Mouse (Mus musculus) C2C12 (cell line): ENCODE measurements around the gene Tmem119. TPM values are rescaled to one million over a fixed set of nuclear protein-coding genes. Genes with fewer than 3 reads are reported as not detected.
A peak's percentile ranks its signal among the peaks of the same experiment; 100 is the strongest.

Experiments used
- H3K27me3 ChIP-seq: one replicate; pipeline ENCODE4 v1.6.1; 2011; ENCODE audit not compliant: control insufficient read depth, insufficient read depth, insufficient read length
- H3K36me3 ChIP-seq: one replicate; pipeline ENCODE4 v1.6.1; 2011; ENCODE audit not compliant: control insufficient read depth, insufficient read depth
- H3K4me3 ChIP-seq: one replicate; pipeline ENCODE4 v1.5.1; 2011; ENCODE audit warnings: mild to moderate bottlenecking, control low read depth; ENCODE audit not compliant: poor library complexity, insufficient read depth, severe bottlenecking
- H3K79me2 ChIP-seq: one replicate; pipeline ENCODE4 v1.6.1; 2011; ENCODE audit not compliant: control insufficient read depth, insufficient read depth
- H3K79me3 ChIP-seq: one replicate; pipeline ENCODE4 v1.6.1; 2011; ENCODE audit warnings: low read depth, control low read depth
- H3ac ChIP-seq: one replicate; pipeline ENCODE3; 2011; ENCODE audit warnings: low read depth; ENCODE audit not compliant: control insufficient read depth, insufficient read length
- CEBPB ChIP-seq: IDR thresholded peaks from one replicate; pipeline ENCODE4 v1.6.1; 2011; ENCODE audit warnings: low read depth, mild to moderate bottlenecking, control low read depth, moderate library complexity
- CTCF ChIP-seq: IDR thresholded peaks from one replicate; pipeline ENCODE4 v1.5.1; 2011; ENCODE audit not compliant: control insufficient read depth, insufficient read depth, insufficient read length
- FOSL1 ChIP-seq: IDR thresholded peaks from one replicate; pipeline ENCODE4 v1.8.0; 2011; ENCODE audit warnings: mild to moderate bottlenecking, low read length; ENCODE audit not compliant: poor library complexity, insufficient read depth, severe bottlenecking
- MAX ChIP-seq: IDR thresholded peaks from one replicate; pipeline ENCODE4 v1.6.1; 2011; ENCODE audit warnings: mild to moderate bottlenecking, control low read depth
- MYOD1 ChIP-seq: IDR thresholded peaks from one replicate; pipeline ENCODE4 v1.6.1; 2011; ENCODE audit warnings: low read depth; ENCODE audit not compliant: control insufficient read depth, insufficient read length
- MYOG ChIP-seq: IDR thresholded peaks from one replicate; pipeline ENCODE4 v1.6.1; 2011; ENCODE audit not compliant: control insufficient read depth, insufficient read length; ENCODE audit errors: extremely low read depth
- USF1 ChIP-seq: IDR thresholded peaks from one replicate; pipeline ENCODE4 v1.6.1; 2011; ENCODE audit warnings: low read depth, mild to moderate bottlenecking, control low read depth, moderate library complexity
- polyA plus RNA-seq: library from polyadenylated mRNA; unstranded; fragments of >200 nt; fragmentation: generic; extraction: Trizol; gene quantifications from one replicate; pipeline ENCODE4 v1.2.1, GENCODE M21; 2012; ENCODE audit warnings: missing spikeins

Gene Tmem119
- polyA plus RNA-seq, 1 experiment: 127 TPM

DNA sequence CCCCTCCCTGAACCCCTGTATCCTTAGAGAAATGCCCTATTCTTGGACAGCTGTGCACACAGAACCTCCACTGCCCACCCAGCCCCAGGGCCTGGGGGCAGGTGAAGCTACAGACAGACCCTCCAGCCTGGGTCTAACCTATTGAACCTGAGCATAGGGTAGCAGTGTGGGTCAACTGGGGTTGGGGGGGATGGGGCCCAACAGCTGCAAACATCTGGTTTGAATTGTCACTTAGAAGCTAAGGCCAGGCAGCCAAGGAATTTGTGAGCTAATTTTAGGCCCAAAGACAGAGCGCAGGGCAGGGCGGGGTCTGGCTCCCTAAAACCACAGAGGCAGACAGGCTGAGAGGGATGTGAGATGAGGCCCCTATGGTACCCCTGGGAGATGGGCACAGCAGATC, 7.9 kb upstream of the Tmem119 start:
- Histone ChIP-seq H3K36me3 (no peaks in the 10 kb centered on the region), H3K79me3 (no peaks in the 10 kb centered on the region), H3K4me3 (no peak overlapping the region), H3K79me2 (no peaks in the 10 kb centered on the region), H3ac (no peak overlapping the region), H3K27me3 (no peaks in the 10 kb centered on the region)
- no peak for TF ChIP-seq MAX
- peak; percentile 58 for TF ChIP-seq MYOD1
- TF ChIP-seq USF1: no peak
- no peak for TF ChIP-seq CTCF

DNA sequence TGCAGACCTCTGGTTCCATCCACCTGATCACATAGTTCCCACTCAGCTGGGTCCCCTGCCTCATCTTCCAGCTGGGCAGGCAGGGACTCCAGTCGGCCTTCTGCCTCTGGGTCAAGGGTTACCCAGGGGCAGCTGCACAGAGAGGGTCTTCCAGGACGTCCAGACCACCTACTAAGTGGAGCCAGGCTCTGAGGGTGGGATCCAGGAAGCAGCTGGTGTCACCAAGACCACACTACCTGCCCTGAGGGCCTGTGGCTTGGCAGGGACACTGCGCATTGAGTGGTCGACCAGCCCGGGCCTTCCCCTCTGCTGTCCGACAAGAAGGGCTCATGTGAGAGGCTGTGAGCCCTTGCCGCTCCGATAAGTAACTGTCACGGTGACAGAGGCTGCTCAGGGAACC, 7.4 kb upstream of the Tmem119 start:
- H3K4me3 ChIP-seq: no peak overlapping the region
- H3K27me3 ChIP-seq: no peaks in the 10 kb centered on the region
- TF ChIP-seq CTCF (no peak), CEBPB (no peak), USF1 (no peak), MAX (no peak), FOSL1 (no peak), MYOD1 (no peak), MYOG (no peak)
- H3ac ChIP-seq: no peak overlapping the region
- H3K79me2 ChIP-seq: no peaks in the 10 kb centered on the region
- H3K36me3 ChIP-seq: no peaks in the 10 kb centered on the region
- no peaks in the 10 kb centered on the region for H3K79me3 ChIP-seq

DNA sequence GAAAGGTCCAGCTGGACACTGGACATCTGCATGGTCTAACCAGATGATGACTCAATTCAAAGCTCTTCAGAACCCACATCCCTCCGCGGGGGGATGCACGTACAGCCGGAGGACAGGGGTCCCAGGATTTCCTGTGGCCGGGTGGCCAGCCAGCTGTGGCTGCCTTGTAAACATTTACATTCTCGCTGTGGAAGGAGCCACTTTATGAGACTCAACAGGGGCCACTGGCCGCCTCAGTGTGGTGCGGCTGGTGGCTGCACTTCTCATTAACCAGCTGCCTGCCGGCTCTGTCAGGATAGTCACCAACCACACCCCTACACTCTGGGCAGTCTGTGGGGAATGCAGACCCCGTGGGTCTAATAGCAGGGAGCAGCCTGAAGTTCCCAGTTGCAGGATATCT, 6.1 kb upstream of the Tmem119 start:
- Histone ChIP-seq H3ac (no peak overlapping the region), H3K4me3 (no peak overlapping the region), H3K79me3 (no peaks in the 10 kb centered on the region), H3K79me2 (no peaks in the 10 kb centered on the region), H3K36me3 (no peaks in the 10 kb centered on the region), H3K27me3 (no peaks in the 10 kb centered on the region)
- TF ChIP-seq MYOG (no peak), CEBPB (no peak), MYOD1 (no peak), CTCF (no peak), MAX (no peak), FOSL1 (no peak), USF1 (no peak)

DNA sequence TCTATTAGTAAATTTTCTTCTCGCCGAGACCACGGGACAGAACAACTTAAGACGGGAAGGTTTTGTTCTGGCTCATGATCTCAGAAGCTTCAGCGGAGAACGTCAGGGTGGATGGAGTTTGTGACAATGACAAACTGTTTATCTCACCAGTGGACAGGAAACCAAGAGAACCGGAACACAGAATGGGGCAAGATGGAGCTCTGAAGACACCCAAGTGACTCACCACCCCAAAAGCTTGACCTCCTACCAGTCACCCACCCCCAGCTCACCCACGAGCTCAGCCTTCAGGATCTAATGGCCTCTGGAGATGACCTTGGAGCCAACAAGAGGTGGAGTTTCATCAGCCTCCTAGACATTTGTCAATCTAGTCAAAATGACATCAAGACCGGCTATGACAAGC, 5.0 kb upstream of the Tmem119 start:
- Histone ChIP-seq H3ac (no peak overlapping the region), H3K36me3 (no peaks in the 10 kb centered on the region), H3K79me2 (no peaks in the 10 kb centered on the region), H3K4me3 (no peak overlapping the region), H3K27me3 (no peaks in the 10 kb centered on the region), H3K79me3 (no peaks in the 10 kb centered on the region)
- TF ChIP-seq MAX (no peak), CTCF (no peak), MYOG (no peak), USF1 (no peak), FOSL1 (no peak), MYOD1 (no peak), CEBPB (no peak)

DNA sequence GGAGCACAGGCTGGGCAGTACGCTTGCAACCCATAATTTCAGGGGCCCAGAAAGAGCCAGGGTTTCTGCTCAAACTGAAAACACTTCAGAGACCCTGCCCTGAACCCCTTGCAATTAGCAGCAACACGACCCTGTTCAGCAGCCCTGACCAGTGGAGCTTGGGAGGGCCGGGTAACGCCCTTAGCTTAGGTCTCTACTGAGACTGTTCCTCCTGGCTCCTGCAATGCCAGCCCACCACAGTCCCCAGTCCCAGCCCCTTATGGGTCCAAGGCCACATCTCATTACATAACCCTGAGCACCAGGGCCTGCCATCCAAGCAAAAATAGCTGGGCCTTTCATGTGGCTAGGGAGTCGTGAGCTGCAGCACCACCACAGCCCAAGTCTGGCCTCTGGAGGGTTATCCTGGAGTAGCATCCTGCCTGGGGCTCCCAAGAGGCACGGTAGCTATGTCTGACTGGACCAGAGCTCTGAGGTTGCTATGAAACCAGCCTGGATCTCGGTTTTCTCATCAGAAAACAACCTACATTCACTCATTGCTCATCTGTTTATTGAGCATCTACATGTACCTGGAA, 4.2 kb upstream of the Tmem119 start:
- no peak overlapping the region for H3K4me3 ChIP-seq
- TF ChIP-seq CTCF (peak; percentile 22), USF1 (no peak), MAX (no peak)
- H3K79me2 ChIP-seq: peaks cover 3% of the 10 kb centered on the region
- no peaks in the 10 kb centered on the region for H3K79me3 ChIP-seq
- H3K27me3 ChIP-seq: no peaks in the 10 kb centered on the region
- H3K36me3 ChIP-seq: no peaks in the 10 kb centered on the region
- H3ac ChIP-seq: no peak overlapping the region

DNA sequence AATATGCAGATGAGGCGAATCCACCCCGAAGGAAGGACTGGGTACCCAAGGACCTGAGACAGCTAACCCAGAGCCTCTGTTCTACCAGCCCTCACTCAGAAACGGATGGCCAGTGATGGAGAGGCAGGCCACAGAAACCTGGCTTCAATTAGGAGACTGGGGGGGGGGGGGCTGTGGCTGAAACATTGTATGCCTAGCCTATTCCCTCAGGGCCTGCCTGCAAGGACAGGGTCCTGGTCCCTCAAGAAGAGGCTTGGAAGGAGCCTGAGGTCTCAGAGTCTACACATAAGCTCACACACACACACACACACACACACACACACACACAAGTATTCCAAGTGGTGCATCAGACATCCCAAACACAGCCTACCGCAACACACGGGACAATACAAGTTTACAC, 625 bp downstream of the Tmem119 start:
- Histone ChIP-seq H3K4me3 (peak overlapping the region; percentile 30), H3K27me3 (no peaks in the 10 kb centered on the region), H3K79me2 (peaks cover 11% of the 10 kb centered on the region), H3ac (peak overlapping the region; percentile 5), H3K79me3 (peaks cover 3% of the 10 kb centered on the region), H3K36me3 (no peaks in the 10 kb centered on the region)
- TF ChIP-seq MAX (no peak), FOSL1 (no peak), MYOD1 (no peak), MYOG (no peak), CEBPB (no peak), CTCF (no peak), USF1 (no peak)
